Mouse (Mus musculus) Patski (cell line): ENCODE results near the gene Ank. TPM values are rescaled to one million over a fixed set of nuclear protein-coding genes. Genes with fewer than 3 reads are reported as not detected.
A peak's percentile ranks its signal among the peaks of the same experiment; 100 is the strongest.

ENCODE experiments used
- ATAC-seq: fragments of 100-300 bp; one replicate; pipeline ENCODE4 v1.8.0; 2021
- CTCF ChIA-PET: fragments of 350-600 bp; sonication (Branson Sonifier 250); formaldehyde crosslinking; loops from one replicate; lab custom pipeline; 2022; ENCODE audit warnings: inconsistent platforms; lab: Charles Lee
- POLR2A ChIA-PET: fragments of 350-600 bp; sonication (Branson Sonifier 250); formaldehyde crosslinking; loops from one replicate; lab custom pipeline; 2022; ENCODE audit warnings: antibody characterized with exemption, inconsistent platforms; lab: Charles Lee
- DNase-seq: peaks from one replicate; pipeline ENCODE4 v3.0.0-alpha.2; 2011; ENCODE audit warnings: low read depth, low spot score
- H3K27me3 ChIP-seq: fragments of 371-371 bp; one replicate; pipeline ENCODE4 v1.5.1; 2021
- CTCF ChIP-seq: fragments of 100-300 bp; IDR thresholded peaks from one replicate; pipeline ENCODE4 v1.5.1; 2021
- in situ Hi-C: fragments of 300-500 bp; cut with MboI; formaldehyde crosslinking; loops from 3 replicates; pipeline ENCODE4 v1.11.1; 2018; ENCODE audit warnings: low pct_unique_long_range_greater_than_20kb, mixed read lengths
- polyA plus RNA-seq: library from polyadenylated mRNA; unstranded; gene quantifications from one replicate; pipeline ENCODE4 v1.2.3, GENCODE M21; 2021

The Ank gene
- polyA plus RNA-seq, 1 experiment from 2014 or later, result 85.8 TPM

GRCm38 (mm10) chr15:27496596-27497299 is 30.3 kb downstream of the Ank start:
- DNase-seq (no peak), ATAC-seq (no peak)
- CTCF ChIA-PET, result no interaction called here

GRCm38 (mm10) chr15:27497300-27497997 is 31.0 kb downstream of the Ank start:
- POLR2A ChIA-PET, result no interaction called here
- DNase-seq, result no peak
- CTCF ChIA-PET, result interaction anchor here (0.7 kb wide), 1 partner anchor 172 kb away, joined by 3 read pairs; no protein-coding TSS in a partner anchor
- in situ Hi-C loops, result no loop called here
- ATAC-seq, result no peak
- H3K27me3 ChIP-seq, result no peaks in the 10 kb centered on the region
- no peak for TF ChIP-seq CTCF

More at GRCm38 (mm10) chr15:27496596-27497299, 30.3 kb downstream of the Ank start:
- POLR2A ChIA-PET, result no interaction called here
- no peak for TF ChIP-seq CTCF
- in situ Hi-C loops, result no loop called here
- H3K27me3 ChIP-seq, result no peaks in the 10 kb centered on the region

GRCm38 (mm10) chr15:27498078-27498477 is 31.6 kb downstream of the Ank start:
- ATAC-seq (no peak), DNase-seq (no peak)
- ChIA-PET CTCF (no interaction called here), POLR2A (no interaction called here)
- in situ Hi-C loops, result no loop called here
- H3K27me3 ChIP-seq, result no peaks in the 10 kb centered on the region
- no peak for TF ChIP-seq CTCF

GRCm38 (mm10) chr15:27500390-27500789 is 33.9 kb downstream of the Ank start:
- no peak for TF ChIP-seq CTCF
- H3K27me3 ChIP-seq, result no peaks in the 10 kb centered on the region
- CTCF ChIA-PET, result no interaction called here
- in situ Hi-C loops, result no loop called here
- ATAC-seq (no peak), DNase-seq (no peak)
- POLR2A ChIA-PET, result no interaction called here

GRCm38 (mm10) chr15:27502338-27502737 is 35.9 kb downstream of the Ank start:
- ChIA-PET POLR2A (no interaction called here), CTCF (no interaction called here)
- in situ Hi-C loops, result no loop called here
- ATAC-seq, result no peak
- no peak for DNase-seq
- H3K27me3 ChIP-seq, result no peaks in the 10 kb centered on the region
- TF ChIP-seq CTCF, result no peak

GRCm38 (mm10) chr15:27503221-27503620 is 36.7 kb downstream of the Ank start:
- TF ChIP-seq CTCF, result no peak
- H3K27me3 ChIP-seq, result no peaks in the 10 kb centered on the region
- ChIA-PET CTCF (interaction anchor here (0.9 kb wide), 1 partner anchor 12 kb away, joined by 3 read pairs; no protein-coding TSS in a partner anchor), POLR2A (no interaction called here)
- ATAC-seq (no peak), DNase-seq (no peak)
- in situ Hi-C loops, result no loop called here

GRCm38 (mm10) chr15:27503801-27504730 is 37.6 kb downstream of the Ank start:
- ChIA-PET POLR2A (interaction anchor here (1.2 kb wide), 1 partner anchor 168 kb away, joined by 3 read pairs; no protein-coding TSS in a partner anchor), CTCF (interaction anchor here (0.9 kb wide), 1 partner anchor 12 kb away, joined by 3 read pairs; no protein-coding TSS in a partner anchor)
- no peaks in the 10 kb centered on the region for H3K27me3 ChIP-seq
- TF ChIP-seq CTCF, result no peak
- DNase-seq (no peak), ATAC-seq (no peak)
- in situ Hi-C loops, result no loop called here

- ChIA-PET POLR2A (interaction anchor here (0.6 kb wide), 1 partner anchor 149 kb away, joined by 3 read pairs; no protein-coding TSS in a partner anchor), CTCF (interaction anchor here (0.9 to 1.0 kb wide), 2 partner anchors 10 to 49 kb away, joined by 3 read pairs; no protein-coding TSS in a partner anchor)
- no peak for TF ChIP-seq CTCF
- ATAC-seq (peak; percentile 91), DNase-seq (peak; percentile 22)
- in situ Hi-C loops, result no loop called here
- no peaks in the 10 kb centered on the region for H3K27me3 ChIP-seq
Measured at GRCm38 (mm10) chr15:27506127-27506886, 39.8 kb downstream of the Ank start.

- POLR2A ChIA-PET, result interaction anchor here (0.6 kb wide), 1 partner anchor 149 kb away, joined by 3 read pairs; no protein-coding TSS in a partner anchor
- DNase-seq (no peak), ATAC-seq (no peak)
- H3K27me3 ChIP-seq, result no peaks in the 10 kb centered on the region
- in situ Hi-C loops, result no loop called here
- TF ChIP-seq CTCF, result no peak
- CTCF ChIA-PET, result interaction anchor here (0.9 to 1.9 kb wide), 4 partner anchors 10 to 49 kb away, joined by 3 to 6 read pairs (median 3); no protein-coding TSS in a partner anchor
Measured at GRCm38 (mm10) chr15:27506893-27507596, 40.6 kb downstream of the Ank start.
